Mouse (Mus musculus): Measurements from ENCODE around the gene Rnf187. TPM values are rescaled to one million over a fixed set of nuclear protein-coding genes. Genes with fewer than 3 reads are reported as not detected.

Rnf187 gene
- polyA plus RNA-seq, 1 experiment from 2014 or later = 315 TPM

DNA sequence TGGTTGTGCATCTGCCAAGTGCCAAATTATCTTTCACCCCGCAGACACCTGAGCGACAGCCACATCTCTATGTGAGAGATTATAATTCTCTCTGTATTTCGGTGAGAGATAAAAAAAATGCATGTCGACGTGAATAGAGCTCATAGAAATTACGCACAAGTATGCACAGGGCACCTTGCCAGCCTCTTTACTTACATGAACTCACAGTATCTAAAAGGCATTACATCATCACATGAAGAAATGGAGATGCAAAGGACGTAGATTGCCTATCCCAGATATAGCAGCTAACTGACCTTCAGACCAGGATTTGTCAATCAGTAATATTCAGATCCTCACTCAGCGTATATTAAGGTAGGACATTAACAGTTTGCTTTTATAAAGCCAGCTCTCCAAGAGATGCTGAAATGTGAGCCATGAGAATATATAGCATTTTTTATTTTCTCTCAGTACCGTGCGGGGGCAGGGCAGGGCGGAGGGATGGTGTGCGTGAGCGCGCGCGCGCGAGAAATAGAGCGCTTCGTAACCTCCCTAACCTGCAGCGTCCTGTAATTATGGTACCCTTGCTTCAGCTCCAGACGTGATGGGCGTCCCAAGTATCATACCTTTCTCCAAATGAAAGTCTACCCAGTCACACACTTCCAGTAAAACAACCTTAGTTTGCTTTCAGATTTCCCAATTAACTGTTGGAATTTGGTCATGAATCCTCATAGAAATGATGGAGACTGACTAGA lies 9.2 kb upstream of the Rnf187 start:
- H3K9me3 ChIP-seq (replicated peaks; ENCODE audit: control insufficient read depth, low read length) = no peaks in the 10 kb centered on the region
- H3K36me3 ChIP-seq (replicated peaks; ENCODE audit: control insufficient read depth, insufficient read depth, low read depth, low read length) = no peaks in the 10 kb centered on the region
- peak overlapping the region; percentile 41 for H3K4me3 ChIP-seq (ENCODE audit: low read depth, low read length)
- peak overlapping the region; percentile 53 for H3K9ac ChIP-seq (replicated peaks; ENCODE audit: low read length)
- no peaks in the 10 kb centered on the region for H3K4me1 ChIP-seq (ENCODE audit: control insufficient read depth, insufficient read depth, low read length)
- peak overlapping the region; percentile 60 for H3K4me2 ChIP-seq (ENCODE audit: low read depth, low read length)
- H3K27ac ChIP-seq (replicated peaks; ENCODE audit: low read depth, low read length) = peak overlapping the region; percentile 80
- ATAC-seq (replicated peaks; ENCODE audit: insufficient number of reproducible peaks, low FRiP score, low TSS enrichment, low read depth) (peak; percentile 47; the same call in 1 of the 2 replicates), DNase-seq (ENCODE audit: low spot score) (peak; percentile 61)
- WGBS = 17% methylated on average over 23 of the region's 23 CpGs
- H3K27me3 ChIP-seq (ENCODE audit: control insufficient read depth, insufficient read depth, low read length) = peaks cover 5% of the 10 kb centered on the region; the same call in 1 of the 2 replicates

DNA sequence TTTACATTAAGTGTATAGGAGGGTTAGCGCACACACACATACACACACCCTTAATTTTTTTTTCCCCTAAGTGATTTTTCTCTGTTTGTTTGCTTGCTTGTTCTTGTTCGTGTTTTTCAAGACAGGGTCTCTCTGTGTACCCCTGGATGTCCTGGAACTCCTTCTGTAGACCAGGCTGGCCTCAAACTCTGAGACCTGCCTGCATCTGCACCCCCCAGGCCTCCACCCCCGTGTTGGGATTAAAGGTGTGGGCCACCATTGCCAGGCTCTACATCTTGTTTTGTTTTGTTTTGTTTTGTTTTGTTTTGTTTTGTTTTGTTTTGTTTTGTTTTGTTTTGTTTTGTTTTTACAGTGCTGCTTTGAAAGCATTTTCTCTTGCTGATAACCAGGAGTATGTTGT lies 8.6 kb upstream of the Rnf187 start:
- Histone ChIP-seq H3K27ac (replicated peaks; ENCODE audit: low read depth, low read length) (no peak overlapping the region), H3K9me3 (replicated peaks; ENCODE audit: control insufficient read depth, low read length) (no peaks in the 10 kb centered on the region), H3K27me3 (ENCODE audit: control insufficient read depth, insufficient read depth, low read length) (peaks cover 5% of the 10 kb centered on the region; the same call in 1 of the 2 replicates), H3K4me1 (ENCODE audit: control insufficient read depth, insufficient read depth, low read length) (no peaks in the 10 kb centered on the region), H3K9ac (replicated peaks; ENCODE audit: low read length) (no peak overlapping the region; the same call in 1 of the 2 replicates), H3K4me2 (ENCODE audit: low read depth, low read length) (no peak overlapping the region), H3K4me3 (ENCODE audit: low read depth, low read length) (no peak overlapping the region), H3K36me3 (replicated peaks; ENCODE audit: control insufficient read depth, insufficient read depth, low read depth, low read length) (no peaks in the 10 kb centered on the region)
- DNase-seq (ENCODE audit: low spot score) = no peak
- no peak for ATAC-seq (replicated peaks; ENCODE audit: insufficient number of reproducible peaks, low FRiP score, low TSS enrichment, low read depth)
- WGBS = 77% methylated on average over 3 of the region's 3 CpGs

- no peak overlapping the region for H3K4me3 ChIP-seq (ENCODE audit: low read depth, low read length)
- H3K9me3 ChIP-seq (replicated peaks; ENCODE audit: control insufficient read depth, low read length) = no peaks in the 10 kb centered on the region
- no peaks in the 10 kb centered on the region for H3K4me1 ChIP-seq (ENCODE audit: control insufficient read depth, insufficient read depth, low read length)
- no peak overlapping the region for H3K27ac ChIP-seq (replicated peaks; ENCODE audit: low read depth, low read length)
- H3K36me3 ChIP-seq (replicated peaks; ENCODE audit: control insufficient read depth, insufficient read depth, low read depth, low read length) = no peaks in the 10 kb centered on the region
- H3K4me2 ChIP-seq (ENCODE audit: low read depth, low read length) = no peak overlapping the region
- no peaks in the 10 kb centered on the region for H3K27me3 ChIP-seq (ENCODE audit: control insufficient read depth, insufficient read depth, low read length)
- no peak overlapping the region for H3K9ac ChIP-seq (replicated peaks; ENCODE audit: low read length)
- no peak for ATAC-seq (replicated peaks; ENCODE audit: insufficient number of reproducible peaks, low FRiP score, low TSS enrichment, low read depth)
- WGBS = 73% methylated on average over 5 of the region's 5 CpGs
- no peak for DNase-seq (ENCODE audit: low spot score)
Measured at GRCm38 (mm10) chr11:58944136-58944535, 5.4 kb upstream of the Rnf187 start.

GRCm38 (mm10) chr11:58939088-58939439 lies 348 bp upstream of the Rnf187 start:
- Histone ChIP-seq H3K4me1 (ENCODE audit: control insufficient read depth, insufficient read depth, low read length) (peaks cover 3% of the 10 kb centered on the region; the same call in 1 of the 2 replicates), H3K36me3 (replicated peaks; ENCODE audit: control insufficient read depth, insufficient read depth, low read depth, low read length) (0 out of 2 replicates have a peak, but pooled peaks cover 3% of the 10 kb centered on the region), H3K4me3 (ENCODE audit: low read depth, low read length) (peak overlapping the region; percentile 90), H3K9ac (replicated peaks; ENCODE audit: low read length) (peak overlapping the region; percentile 97), H3K9me3 (replicated peaks; ENCODE audit: control insufficient read depth, low read length) (no peaks in the 10 kb centered on the region), H3K27ac (replicated peaks; ENCODE audit: low read depth, low read length) (no peak overlapping the region), H3K27me3 (ENCODE audit: control insufficient read depth, insufficient read depth, low read length) (no peaks in the 10 kb centered on the region), H3K4me2 (ENCODE audit: low read depth, low read length) (peak overlapping the region; percentile 26; the same call in 1 of the 2 replicates)
- 22% methylated on average over 6 of the region's 6 CpGs for WGBS
- DNase-seq (ENCODE audit: low spot score) (no peak), ATAC-seq (replicated peaks; ENCODE audit: insufficient number of reproducible peaks, low FRiP score, low TSS enrichment, low read depth) (peak; percentile 46; the same call in 1 of the 2 replicates)

DNA sequence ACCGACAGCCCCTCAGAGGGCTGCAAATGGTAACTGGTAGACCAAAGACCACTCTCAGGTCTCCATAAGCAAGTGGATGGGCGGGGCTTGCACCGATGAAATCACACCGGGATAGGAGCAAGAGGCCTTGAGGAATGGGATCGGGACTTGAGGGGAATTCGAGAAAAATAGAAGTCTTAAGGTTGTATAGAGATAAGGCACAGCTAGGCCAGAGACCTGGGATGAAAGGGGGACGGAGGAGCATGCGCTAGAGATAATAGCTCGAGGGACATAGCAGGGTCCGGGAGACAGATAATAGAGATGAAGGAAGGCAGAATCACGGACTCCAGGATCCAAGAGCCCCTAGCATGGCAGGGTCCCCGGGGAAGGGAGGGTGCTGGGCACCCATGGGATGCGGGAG lies 807 bp downstream of the Rnf187 start:
- peak overlapping the region; percentile 77 for H3K4me2 ChIP-seq (ENCODE audit: low read depth, low read length)
- DNase-seq (ENCODE audit: low spot score) (peak; percentile 52), ATAC-seq (replicated peaks; ENCODE audit: insufficient number of reproducible peaks, low FRiP score, low TSS enrichment, low read depth) (peak; percentile 5; the same call in 1 of the 2 replicates)
- 0 out of 2 replicates have a peak overlapping the region, but pooled peaks have one; percentile 81 for H3K27ac ChIP-seq (replicated peaks; ENCODE audit: low read depth, low read length)
- H3K36me3 ChIP-seq (replicated peaks; ENCODE audit: control insufficient read depth, insufficient read depth, low read depth, low read length) = peaks cover 11% of the 10 kb centered on the region
- H3K27me3 ChIP-seq (ENCODE audit: control insufficient read depth, insufficient read depth, low read length) = no peaks in the 10 kb centered on the region
- peaks cover 3% of the 10 kb centered on the region; the same call in 1 of the 2 replicates for H3K4me1 ChIP-seq (ENCODE audit: control insufficient read depth, insufficient read depth, low read length)
- H3K9ac ChIP-seq (replicated peaks; ENCODE audit: low read length) = peak overlapping the region; percentile 97
- under 1% methylated on average over 13 of the region's 13 CpGs for WGBS
- H3K9me3 ChIP-seq (replicated peaks; ENCODE audit: control insufficient read depth, low read length) = no peaks in the 10 kb centered on the region
- peak overlapping the region; percentile 90 for H3K4me3 ChIP-seq (ENCODE audit: low read depth, low read length)

- Histone ChIP-seq H3K4me1 (ENCODE audit: control insufficient read depth, insufficient read depth, low read length) (no peaks in the 10 kb centered on the region), H3K4me3 (ENCODE audit: low read depth, low read length) (no peak overlapping the region), H3K9ac (replicated peaks; ENCODE audit: low read length) (no peak overlapping the region), H3K27ac (replicated peaks; ENCODE audit: low read depth, low read length) (no peak overlapping the region), H3K36me3 (replicated peaks; ENCODE audit: control insufficient read depth, insufficient read depth, low read depth, low read length) (peaks cover 12% of the 10 kb centered on the region), H3K9me3 (replicated peaks; ENCODE audit: control insufficient read depth, low read length) (no peaks in the 10 kb centered on the region), H3K27me3 (ENCODE audit: control insufficient read depth, insufficient read depth, low read length) (no peaks in the 10 kb centered on the region), H3K4me2 (ENCODE audit: low read depth, low read length) (no peak overlapping the region)
- 71% methylated on average over 4 of the region's 4 CpGs for WGBS
- DNase-seq (ENCODE audit: low spot score) (no peak), ATAC-seq (replicated peaks; ENCODE audit: insufficient number of reproducible peaks, low FRiP score, low TSS enrichment, low read depth) (no peak; the same call in 1 of the 2 replicates)
Measured at GRCm38 (mm10) chr11:58931576-58931975, 7.1 kb downstream of the Rnf187 start.

GRCm38 (mm10) chr11:58930254-58930653 lies 8.5 kb downstream of the Rnf187 start:
- ATAC-seq (replicated peaks; ENCODE audit: insufficient number of reproducible peaks, low FRiP score, low TSS enrichment, low read depth) (no peak), DNase-seq (ENCODE audit: low spot score) (no peak)
- WGBS = 91% methylated on average over 3 of the region's 3 CpGs
- no peaks in the 10 kb centered on the region for H3K4me1 ChIP-seq (ENCODE audit: control insufficient read depth, insufficient read depth, low read length)
- no peaks in the 10 kb centered on the region for H3K9me3 ChIP-seq (replicated peaks; ENCODE audit: control insufficient read depth, low read length)
- H3K4me2 ChIP-seq (ENCODE audit: low read depth, low read length) = no peak overlapping the region
- peaks cover 10% of the 10 kb centered on the region for H3K36me3 ChIP-seq (replicated peaks; ENCODE audit: control insufficient read depth, insufficient read depth, low read depth, low read length)
- no peak overlapping the region for H3K9ac ChIP-seq (replicated peaks; ENCODE audit: low read length)
- H3K27me3 ChIP-seq (ENCODE audit: control insufficient read depth, insufficient read depth, low read length) = no peaks in the 10 kb centered on the region
- H3K4me3 ChIP-seq (ENCODE audit: low read depth, low read length) = no peak overlapping the region
- H3K27ac ChIP-seq (replicated peaks; ENCODE audit: low read depth, low read length) = no peak overlapping the region

GRCm38 (mm10) chr11:58929641-58930040 lies 9.1 kb downstream of the Rnf187 start:
- Histone ChIP-seq H3K4me1 (ENCODE audit: control insufficient read depth, insufficient read depth, low read length) (no peaks in the 10 kb centered on the region), H3K36me3 (replicated peaks; ENCODE audit: control insufficient read depth, insufficient read depth, low read depth, low read length) (peaks cover 10% of the 10 kb centered on the region), H3K4me2 (ENCODE audit: low read depth, low read length) (no peak overlapping the region), H3K4me3 (ENCODE audit: low read depth, low read length) (no peak overlapping the region), H3K27me3 (ENCODE audit: control insufficient read depth, insufficient read depth, low read length) (no peaks in the 10 kb centered on the region), H3K27ac (replicated peaks; ENCODE audit: low read depth, low read length) (no peak overlapping the region), H3K9ac (replicated peaks; ENCODE audit: low read length) (no peak overlapping the region), H3K9me3 (replicated peaks; ENCODE audit: control insufficient read depth, low read length) (no peaks in the 10 kb centered on the region)
- no peak for DNase-seq (ENCODE audit: low spot score)
- no peak for ATAC-seq (replicated peaks; ENCODE audit: insufficient number of reproducible peaks, low FRiP score, low TSS enrichment, low read depth)
- 48% methylated on average over 3 of the region's 3 CpGs for WGBS
